Mouse (Mus musculus): Measurements from ENCODE around the gene Tmem82. TPM values are rescaled to one million over a fixed set of nuclear protein-coding genes. Genes with fewer than 3 reads are reported as not detected.

The Tmem82 gene
- total RNA-seq, 2 experiments from 2014 or later: 0.35 to 1.3 TPM

DNA sequence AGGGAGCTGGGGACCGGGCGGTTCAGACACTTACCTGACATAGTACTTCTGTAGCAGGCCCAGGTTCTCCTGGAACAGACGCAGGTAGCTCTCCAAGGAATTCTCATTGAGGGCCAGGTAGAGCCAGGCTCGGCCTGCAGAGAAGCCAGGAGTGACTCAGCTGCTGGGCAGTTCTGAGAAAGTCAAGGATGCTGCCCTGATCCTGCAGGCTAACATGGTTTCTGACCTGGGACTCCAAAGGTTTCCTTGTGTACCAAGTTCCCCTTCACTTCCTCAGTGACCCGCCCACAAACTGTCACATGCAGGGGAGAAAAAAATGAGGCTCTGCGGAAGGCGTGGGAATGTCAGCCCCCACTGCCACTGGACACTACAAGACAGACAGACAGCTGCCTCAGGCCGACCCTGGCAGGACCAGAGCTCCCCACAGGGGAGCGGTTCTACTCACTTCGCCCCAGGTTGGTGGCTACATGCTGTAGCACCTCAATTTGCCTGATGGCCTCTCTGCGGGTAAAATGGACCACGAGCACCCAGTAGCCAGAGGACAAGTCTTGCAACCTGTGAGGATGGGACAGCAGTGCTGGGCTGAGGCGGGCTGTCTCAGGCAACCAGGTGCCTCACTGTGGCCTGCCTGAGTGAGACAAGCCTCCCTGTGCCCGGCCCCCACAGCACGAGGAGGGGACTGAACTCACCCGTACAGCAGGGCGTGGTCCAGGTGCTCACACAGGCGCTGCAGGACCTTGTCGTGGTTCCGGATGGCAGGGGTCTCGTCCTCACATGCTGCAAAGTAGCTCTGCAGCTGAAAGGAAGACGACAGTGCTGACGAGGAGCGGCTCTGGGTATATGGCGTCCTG lies 23.8 kb upstream of the Tmem82 start:
- DNase-seq (ENCODE audit: low spot score in 2 of 2): no peak
- intact Hi-C loops (cut with DNase I): no loop called here

GRCm38 (mm10) chr4:141641353-141641771 lies 22.9 kb upstream of the Tmem82 start:
- no peak for DNase-seq (ENCODE audit: low spot score in 2 of 2)
- intact Hi-C loops (cut with DNase I): no loop called here

DNA sequence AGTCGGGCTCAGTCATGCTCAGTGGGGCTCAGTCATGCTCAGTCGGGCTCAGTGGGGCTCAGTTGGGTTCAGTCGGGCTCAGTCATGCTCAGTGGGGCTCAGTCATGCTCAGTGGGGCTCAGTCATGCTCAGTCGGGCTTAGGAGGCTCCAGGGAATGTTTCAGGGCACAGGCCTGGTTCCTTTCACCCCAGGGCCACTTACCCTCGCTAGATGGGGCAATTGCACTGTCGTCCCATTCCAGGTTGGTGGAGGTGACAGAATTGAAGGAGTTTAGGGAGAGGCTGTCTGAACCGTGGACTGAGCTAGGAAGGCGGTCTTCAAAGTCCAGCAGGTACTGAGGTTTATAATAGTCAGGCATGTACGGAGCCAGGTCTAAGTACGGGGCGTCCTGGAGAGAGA lies 21.0 kb upstream of the Tmem82 start:
- intact Hi-C loops (cut with DNase I): no loop called here
- no peak for DNase-seq (ENCODE audit: low spot score in 2 of 2)

- intact Hi-C loops (cut with DNase I): no loop called here
- no peak for DNase-seq (ENCODE audit: low spot score in 2 of 2)
Measured at GRCm38 (mm10) chr4:141636693-141637092, 18.3 kb upstream of the Tmem82 start.

- DNase-seq (ENCODE audit: low spot score in 2 of 2): no peak
- intact Hi-C loops (cut with DNase I): no loop called here
Measured at GRCm38 (mm10) chr4:141635991-141636390, 17.6 kb upstream of the Tmem82 start.

- DNase-seq (ENCODE audit: low spot score in 2 of 2): no peak
Measured at GRCm38 (mm10) chr4:141632111-141632873, 13.9 kb upstream of the Tmem82 start.

DNA sequence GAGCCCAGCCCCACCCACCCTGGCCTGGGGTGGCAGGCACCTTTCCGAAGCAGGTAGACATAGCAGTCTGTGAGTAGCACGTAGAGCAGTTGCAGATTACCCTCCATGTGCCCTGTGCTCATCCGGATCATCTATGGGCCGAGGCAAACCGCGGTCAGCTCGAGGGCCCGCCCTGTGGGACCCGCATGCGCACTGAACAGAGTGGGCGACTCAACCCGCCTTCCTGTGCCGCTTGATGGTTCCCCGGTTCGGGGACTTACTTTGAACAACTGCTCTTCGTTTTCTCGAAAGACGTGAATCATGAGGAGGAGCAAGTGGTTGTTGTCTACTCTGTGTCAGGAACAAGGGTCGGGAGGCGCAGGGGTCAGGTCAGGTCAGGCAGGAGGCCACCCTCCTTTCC lies 12.8 kb upstream of the Tmem82 start:
- no peak for DNase-seq (ENCODE audit: low spot score in 2 of 2)
- intact Hi-C loops (cut with DNase I): no loop called here

More at GRCm38 (mm10) chr4:141632111-141632873, 13.9 kb upstream of the Tmem82 start:
- intact Hi-C loops (cut with DNase I): no loop called here

- no peak for DNase-seq (ENCODE audit: low spot score in 2 of 2)
- intact Hi-C loops (cut with DNase I): no loop called here
Measured at GRCm38 (mm10) chr4:141630021-141630420, 11.6 kb upstream of the Tmem82 start.

DNA sequence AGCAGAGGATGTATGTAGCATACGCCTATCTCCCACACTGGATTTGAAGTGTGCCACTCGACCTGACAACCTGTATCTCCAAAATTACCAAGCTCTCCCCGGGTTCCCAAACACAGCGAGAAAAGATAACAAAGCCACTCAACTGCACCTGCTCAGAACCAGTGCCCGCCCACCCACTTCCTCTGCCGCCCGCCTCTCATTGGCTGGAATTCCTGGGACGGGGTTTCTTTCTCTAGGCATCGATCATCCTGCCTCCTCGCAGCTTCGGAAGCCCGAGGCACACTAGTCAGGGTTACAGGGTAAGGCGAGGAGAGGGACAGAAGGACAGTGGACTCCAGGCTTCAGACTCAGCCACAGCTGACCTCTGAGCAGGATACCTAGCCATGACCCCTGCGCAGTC lies 10.2 kb upstream of the Tmem82 start:
- no peak for DNase-seq (ENCODE audit: low spot score in 2 of 2)
- intact Hi-C loops (cut with DNase I): no loop called here

- intact Hi-C loops (cut with DNase I): no loop called here
- DNase-seq (ENCODE audit: low spot score in 2 of 2): no peak
Measured at GRCm38 (mm10) chr4:141627502-141627901, 9.1 kb upstream of the Tmem82 start.

GRCm38 (mm10) chr4:141625774-141626550 lies 7.5 kb upstream of the Tmem82 start:
- intact Hi-C loops (cut with DNase I): no loop called here
- DNase-seq (ENCODE audit: low spot score in 2 of 2): no peak

DNA sequence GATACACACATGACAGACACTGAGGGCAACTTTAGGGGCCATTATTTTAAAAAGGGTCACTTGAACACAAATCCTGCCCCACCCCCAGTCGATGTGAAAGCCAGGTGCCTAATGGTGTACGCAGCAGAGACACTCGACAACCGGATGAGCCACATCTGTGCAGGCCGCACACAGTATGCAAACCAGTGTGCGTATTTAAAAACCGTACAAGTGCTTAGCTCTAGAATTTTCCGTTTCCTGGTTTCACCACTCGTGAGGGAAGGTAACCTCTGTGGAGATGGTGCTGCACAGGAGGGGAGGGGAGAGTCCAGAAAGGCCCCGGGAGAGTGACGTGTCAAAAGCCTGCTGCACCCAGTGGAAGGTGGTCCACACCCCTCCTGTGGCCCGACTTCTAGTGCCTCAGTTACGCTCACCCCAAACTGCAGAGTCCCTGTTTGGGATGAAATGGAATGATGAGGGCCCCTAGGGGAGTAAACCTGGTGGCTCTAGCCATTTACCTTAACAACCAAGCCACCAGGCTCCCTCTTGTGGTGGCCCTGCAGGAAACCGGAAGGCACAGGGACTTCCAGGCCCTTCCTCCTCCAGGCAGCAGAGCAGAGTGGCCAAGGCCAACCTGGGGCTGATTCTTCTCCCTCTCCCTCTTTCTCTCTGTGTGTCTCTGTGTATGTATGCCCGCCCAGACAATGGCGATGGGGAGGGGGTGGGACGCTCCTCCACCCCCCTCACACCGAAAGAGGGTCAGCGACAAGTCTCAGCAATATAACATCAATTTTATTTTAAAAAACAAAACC lies 6.7 kb upstream of the Tmem82 start:
- DNase-seq (ENCODE audit: low spot score in 2 of 2): no peak
- intact Hi-C loops (cut with DNase I): no loop called here

DNA sequence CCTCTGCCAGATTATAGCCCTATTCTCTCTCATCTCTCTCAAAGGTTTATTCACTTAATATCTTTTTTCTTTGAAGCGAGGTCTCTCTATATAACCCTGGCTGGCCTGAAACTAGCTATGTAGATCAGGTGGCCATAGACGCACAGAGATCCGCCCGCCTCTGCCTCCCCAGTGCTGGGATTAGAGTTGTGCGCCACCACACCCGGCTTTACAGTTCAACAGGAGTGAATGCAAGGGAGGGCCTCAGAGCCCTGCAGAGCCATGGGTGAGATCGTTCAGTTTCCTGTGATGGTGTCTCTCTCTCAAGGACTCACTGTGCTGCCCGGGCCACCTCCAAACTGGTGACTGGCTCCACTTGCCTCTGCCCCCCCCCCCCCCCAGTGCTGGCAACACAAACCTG lies 5.7 kb upstream of the Tmem82 start:
- intact Hi-C loops (cut with DNase I): no loop called here
- DNase-seq (ENCODE audit: low spot score in 2 of 2): no peak

GRCm38 (mm10) chr4:141623666-141624065 lies 5.2 kb upstream of the Tmem82 start, which contains the start of gene Slc25a34:
TSS of gene Slc25a34 (minus strand) at chr4:141623821.
- intact Hi-C loops (cut with DNase I): no loop called here

GRCm38 (mm10) chr4:141623037-141623436 lies 4.6 kb upstream of the Tmem82 start:
- DNase-seq (ENCODE audit: low spot score in 2 of 2): no peak
- intact Hi-C loops (cut with DNase I): no loop called here

More at GRCm38 (mm10) chr4:141623666-141624065, 5.2 kb upstream of the Tmem82 start, which contains the start of gene Slc25a34:
- DNase-seq (ENCODE audit: low spot score in 2 of 2): no peak

DNA sequence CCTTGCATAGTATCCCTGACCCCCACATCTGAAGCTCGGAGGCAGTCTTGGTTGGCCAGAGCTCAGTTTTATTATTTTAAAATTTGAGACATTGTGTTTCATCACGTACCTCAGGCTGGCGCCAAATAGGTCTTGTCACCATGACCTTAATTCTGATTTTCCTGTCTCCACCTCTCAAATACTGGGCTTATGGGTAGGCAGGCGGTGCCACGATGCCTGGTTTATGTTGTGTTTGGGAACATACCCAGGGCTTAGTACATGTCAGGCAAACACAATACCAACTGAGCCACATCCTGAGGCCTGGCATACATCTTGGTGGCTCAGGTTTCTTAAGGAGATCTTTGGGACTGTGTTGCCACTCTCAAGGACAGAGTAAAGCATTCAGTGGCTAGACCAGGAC lies 4.1 kb upstream of the Tmem82 start:
- intact Hi-C loops (cut with DNase I): no loop called here
- no peak for DNase-seq (ENCODE audit: low spot score in 2 of 2)

DNA sequence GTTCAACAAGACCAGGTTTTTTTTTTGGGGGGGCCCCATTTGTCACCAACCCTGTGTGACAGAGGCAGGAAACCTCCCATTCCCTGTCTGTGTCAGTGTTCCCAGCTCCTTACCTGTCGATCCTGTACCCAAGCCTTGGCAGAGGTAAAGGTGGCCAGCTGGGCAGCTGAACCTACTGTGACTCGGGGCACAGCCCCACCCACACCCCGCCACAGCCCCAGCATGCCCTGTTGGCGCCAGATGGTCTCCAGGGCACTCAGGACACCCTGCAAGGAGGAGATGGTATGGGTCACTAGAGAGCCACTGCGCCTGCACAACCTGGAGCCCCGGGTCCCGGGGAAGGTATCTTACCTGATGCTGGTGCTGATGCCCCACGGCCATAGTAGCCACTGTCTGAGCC lies 3.7 kb upstream of the Tmem82 start:
- no peak for DNase-seq (ENCODE audit: low spot score in 2 of 2)
- intact Hi-C loops (cut with DNase I): no loop called here

DNA sequence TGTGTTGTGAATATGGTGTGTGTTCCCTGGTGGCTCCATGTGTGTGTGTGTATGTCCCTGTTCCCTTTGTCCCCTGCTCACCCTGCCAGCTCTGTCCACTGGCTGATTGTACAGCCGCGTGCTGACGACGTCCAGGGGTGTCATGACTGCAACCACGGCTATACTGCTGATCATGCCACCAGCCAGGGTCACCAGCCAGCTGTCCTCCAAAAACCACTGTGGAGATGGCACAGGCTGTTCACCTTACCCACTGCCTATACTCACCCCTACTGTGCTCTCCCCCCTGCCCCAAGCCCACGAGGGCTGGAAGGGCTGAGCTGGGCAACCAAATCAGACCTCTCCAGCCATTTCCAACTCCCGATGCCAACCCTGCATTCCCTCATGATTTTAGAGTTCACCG lies 2.9 kb upstream of the Tmem82 start:
- no peak for DNase-seq (ENCODE audit: low spot score in 2 of 2)
- intact Hi-C loops (cut with DNase I): no loop called here

- no peak for DNase-seq (ENCODE audit: low spot score in 2 of 2)
- intact Hi-C loops (cut with DNase I): no loop called here
Measured at GRCm38 (mm10) chr4:141619299-141619883, 958 bp upstream of the Tmem82 start.
